Mouse (Mus musculus): ENCODE measurements around the gene AA792892. TPM values are rescaled to one million over a fixed set of nuclear protein-coding genes. Genes with fewer than 3 reads are reported as not detected.
"Not testable (repeated sequence)": the region's sequence is repeated elsewhere in the genome, so short reads cannot be mapped to it uniquely, and the experiment has no call there.

Gene AA792892
- polyA plus RNA-seq (2016; fragmentation: Nextera tagmentation; extraction: Ambion mirVana), result not detected in 2 replicates

DNA sequence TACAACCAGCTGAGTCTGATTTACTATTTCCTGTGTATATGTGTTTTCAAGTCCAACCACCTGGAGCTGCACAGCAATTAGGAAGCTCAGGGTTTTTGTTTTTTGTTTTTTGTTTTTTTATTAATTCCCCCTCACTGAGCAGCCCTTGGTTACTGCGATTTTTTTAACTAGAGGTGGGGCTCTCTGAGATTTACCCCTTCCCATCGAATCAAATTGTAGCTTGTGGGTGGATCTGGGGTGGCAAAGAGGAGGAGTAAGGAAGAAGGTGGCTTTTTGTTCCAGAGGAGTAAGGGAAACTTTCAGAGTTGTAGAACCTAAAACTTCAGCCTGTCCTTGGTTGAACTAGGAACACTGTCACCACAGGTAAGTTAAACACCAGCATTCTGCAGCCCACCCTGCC lies at the start of gene AA792892:
Gene AA792892, plus strand, starts transcription at position 301 of the 400 bp plus-strand sequence.
- WGBS, result no CpG with 5 or more reads among the region's 2 CpGs
- ATAC-seq (ENCODE audit: insufficient number of reproducible peaks, low FRiP score), result not testable (repeated sequence)

DNA sequence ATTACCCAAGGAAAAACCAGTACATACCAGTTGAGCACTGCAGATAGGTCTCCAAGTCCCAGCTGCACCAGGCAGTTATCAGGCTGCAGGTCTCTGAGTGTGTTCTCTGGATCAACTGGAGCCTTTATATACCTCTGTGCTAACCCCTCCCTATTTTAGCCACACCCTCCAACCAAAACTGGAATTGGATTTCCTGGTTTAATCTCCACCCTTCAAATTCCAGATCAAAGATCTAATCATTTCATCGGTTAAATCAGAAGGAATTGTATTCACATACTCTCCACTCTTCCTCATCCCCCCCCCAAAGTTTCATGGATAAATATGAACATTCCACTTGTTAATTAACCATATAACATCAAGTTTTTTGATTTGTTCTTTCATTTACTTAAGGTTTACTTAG lies 32.9 kb upstream of the AA792892 start, which contains the start of gene A430089I19Rik:
Gene A430089I19Rik, minus strand, starts transcription at position 101 of the 400 bp plus-strand sequence.
- not testable (repeated sequence) for H3K27me3 ChIP-seq (replicated peaks); H3K36me3 ChIP-seq; H3K27ac ChIP-seq (ENCODE audit: poor library complexity, severe bottlenecking); ATAC-seq (ENCODE audit: insufficient number of reproducible peaks, low FRiP score); H3K4me1 ChIP-seq (replicated peaks); H3K4me3 ChIP-seq; H3K9me3 ChIP-seq (replicated peaks); H3K4me2 ChIP-seq; H3K9ac ChIP-seq
- WGBS, result 71% methylated on average over 1 of the region's 1 CpGs

More for the DNA sequence above, at the start of gene AA792892:
- not testable (repeated sequence) for H3K27me3 ChIP-seq (replicated peaks); H3K9ac ChIP-seq; H3K4me2 ChIP-seq; H3K4me1 ChIP-seq (replicated peaks); H3K4me3 ChIP-seq; H3K27ac ChIP-seq (ENCODE audit: poor library complexity, severe bottlenecking); H3K9me3 ChIP-seq (replicated peaks); H3K36me3 ChIP-seq

GRCm38 (mm10) chr5:94314135-94314534 lies 25.4 kb upstream of the AA792892 start, which contains the start of gene Gm6502:
Gm6502 (plus strand) TSS chr5:94314435.
- H3K9me3 ChIP-seq (replicated peaks); H3K9ac ChIP-seq; H3K4me1 ChIP-seq (replicated peaks); ATAC-seq (ENCODE audit: insufficient number of reproducible peaks, low FRiP score); H3K36me3 ChIP-seq; H3K4me2 ChIP-seq; H3K27ac ChIP-seq (ENCODE audit: poor library complexity, severe bottlenecking); H3K27me3 ChIP-seq (replicated peaks); H3K4me3 ChIP-seq: not testable (repeated sequence)
- WGBS, result no CpG with 5 or more reads among the region's 2 CpGs

Other genes starting within 250 kb of the AA792892 start
- not detected in 2 replicates for gene Gm3106, start 121.7 kb upstream of the AA792892 start, polyA plus RNA-seq (2016; fragmentation: Nextera tagmentation; extraction: Ambion mirVana)
- not detected in 2 replicates for gene A430089I19Rik, start 33.0 kb upstream of the AA792892 start, polyA plus RNA-seq (2016; fragmentation: Nextera tagmentation; extraction: Ambion mirVana)
- not detected in 2 replicates for gene Gm6502, start 25.3 kb upstream of the AA792892 start, polyA plus RNA-seq (2016; fragmentation: Nextera tagmentation; extraction: Ambion mirVana)
- gene Gm7682, start 106.0 kb downstream of the AA792892 start, polyA plus RNA-seq (2016; fragmentation: Nextera tagmentation; extraction: Ambion mirVana), result not detected in 2 replicates
- not detected in 2 replicates for gene Gm3139, start 186.5 kb downstream of the AA792892 start, polyA plus RNA-seq (2016; fragmentation: Nextera tagmentation; extraction: Ambion mirVana)